Mouse (Mus musculus): ENCODE data around the gene Ak3.

- no peak for TF ChIP-seq POLR2A (IDR thresholded peaks at IDR 0.05; ENCODE audit: borderline replicate concordance, extremely low read depth, insufficient read depth, insufficient read length, poor library complexity, severe bottlenecking)
- no peak for TF ChIP-seq CTCF (IDR thresholded peaks at IDR 0.05; ENCODE audit: borderline replicate concordance, extremely low read depth, insufficient read depth, insufficient read length)
Measured at GRCm38 (mm10) chr19:29069195-29069594, 21.4 kb upstream of the Ak3 start.

All from brain, embryonic 14.5 days (tissue).